Mouse (Mus musculus): ENCODE measurements at regions not wholly inside any gene's neighbourhood (a gene's known extent, or its start where the extent isn't known, plus 50 kb on each side); places are given as distances from the start of the nearest gene placed in this dataset.

GRCm38 (mm10) chr2:38456571-38456970, 54.9 kb upstream of the Nek6 start:
- no peak for ATAC-seq (ENCODE audit: insufficient number of reproducible peaks, insufficient read depth, low FRiP score, low TSS enrichment)
- H3K4me1 ChIP-seq = no peaks in the 10 kb centered on the region; the same call in 1 of the 2 replicates
- WGBS = 70% methylated on average over 3 of the region's 3 CpGs
- H3K36me3 ChIP-seq = no peaks in the 10 kb centered on the region
- H3K9me3 ChIP-seq = no peaks in the 10 kb centered on the region
- H3K27me3 ChIP-seq = no peaks in the 10 kb centered on the region
- no peak overlapping the region for H3K27ac ChIP-seq
- H3K4me3 ChIP-seq = no peak overlapping the region
- no peak overlapping the region for H3K9ac ChIP-seq
- no peak overlapping the region for H3K4me2 ChIP-seq (replicated peaks)

DNA sequence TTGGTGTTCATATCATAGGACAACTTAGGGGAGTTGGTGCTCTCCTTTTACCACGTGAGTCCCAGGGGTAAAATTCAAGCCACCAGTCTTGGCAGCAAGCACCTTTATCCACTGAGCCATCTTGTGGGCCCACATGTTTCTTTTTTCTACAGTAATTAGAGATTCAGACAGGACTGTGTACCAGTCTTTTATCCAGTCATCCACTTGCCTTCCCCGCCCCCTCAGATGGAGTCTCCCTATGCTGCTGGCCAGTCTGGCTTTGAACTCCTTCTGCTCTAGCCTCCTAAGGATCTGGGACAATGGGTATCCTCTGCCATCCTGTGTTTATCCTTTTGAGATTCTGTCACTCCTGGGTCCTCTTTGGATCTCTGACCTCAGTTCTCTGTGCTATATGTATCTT, 51.1 kb upstream of the Nek6 start:
- H3K4me2 ChIP-seq (replicated peaks) = no peak overlapping the region
- no peak overlapping the region for H3K9ac ChIP-seq
- no peaks in the 10 kb centered on the region for H3K9me3 ChIP-seq
- no peak overlapping the region for H3K4me3 ChIP-seq
- no peaks in the 10 kb centered on the region; the same call in 1 of the 2 replicates for H3K4me1 ChIP-seq
- 66% methylated on average over 2 of the region's 2 CpGs for WGBS
- H3K36me3 ChIP-seq = no peaks in the 10 kb centered on the region
- no peak for ATAC-seq (ENCODE audit: insufficient number of reproducible peaks, insufficient read depth, low FRiP score, low TSS enrichment)
- H3K27ac ChIP-seq = no peak overlapping the region
- no peaks in the 10 kb centered on the region for H3K27me3 ChIP-seq

GRCm38 (mm10) chr2:38460825-38461540, 50.5 kb upstream of the Nek6 start:
- H3K4me2 ChIP-seq (replicated peaks) = no peak overlapping the region
- WGBS = 58% methylated on average over 6 of the region's 6 CpGs

More at GRCm38 (mm10) chr2:38460825-38461540, 50.5 kb upstream of the Nek6 start:
- ATAC-seq (ENCODE audit: insufficient number of reproducible peaks, insufficient read depth, low FRiP score, low TSS enrichment) = 0 out of 2 replicates have a peak, but pooled peaks have one; percentile 56
- H3K4me1 ChIP-seq = no peaks in the 10 kb centered on the region; the same call in 1 of the 2 replicates
- H3K9ac ChIP-seq = no peak overlapping the region
- H3K4me3 ChIP-seq = no peak overlapping the region
- H3K9me3 ChIP-seq = no peaks in the 10 kb centered on the region
- H3K36me3 ChIP-seq = no peaks in the 10 kb centered on the region
- no peak overlapping the region for H3K27ac ChIP-seq
- no peaks in the 10 kb centered on the region for H3K27me3 ChIP-seq

Measured in embryonic facial prominence, embryonic 12.5 days (tissue).